Mouse (Mus musculus) v-Abl transformed pro-B cells (cell line): ENCODE results near the gene Cpeb3.

ENCODE experiments used
- in situ Hi-C, 2 experiments: fragments of 400-800 bp; cut with MboI; formaldehyde crosslinking; loops; one replicate each; pipeline ENCODE4 v1.15.1; 2025; ENCODE audit not compliant: unreplicated experiment in 2 of 2

Gene Cpeb3

GRCm38 (mm10) chr19:37207303-37208175 lies 862 bp downstream of the Cpeb3 start, which contains the start of gene March5:
TSS of gene March5 (plus strand) at chr19:37207543.
- in situ Hi-C loops, result loop anchor here (5.0 kb wide), 2 partner anchors 120 to 155 kb away; no protein-coding TSS in a partner anchor

- in situ Hi-C loops, result loop anchor here (5.0 kb wide), 2 partner anchors 119 to 154 kb away; no protein-coding TSS in a partner anchor
Measured at GRCm38 (mm10) chr19:37206641-37207302, 1.6 kb downstream of the Cpeb3 start.

DNA sequence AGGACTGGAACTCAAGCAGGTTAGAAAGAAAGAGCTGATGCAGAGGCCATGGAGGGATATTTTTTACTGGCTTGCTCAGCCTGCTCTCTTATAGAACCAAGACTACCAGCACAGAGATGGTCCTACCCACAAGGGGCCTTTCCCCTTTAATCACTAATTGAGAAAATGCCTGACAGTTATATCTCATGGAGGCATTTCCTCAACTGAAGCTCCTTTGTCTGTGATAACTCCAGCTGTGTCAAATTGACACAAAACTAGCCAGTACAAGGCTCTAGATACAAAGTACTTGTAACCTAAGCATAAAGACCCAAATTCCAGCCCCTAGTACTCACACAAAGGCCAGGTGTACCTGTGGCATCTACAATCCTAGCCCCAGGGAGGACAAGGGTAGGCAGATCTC lies 3.2 kb downstream of the Cpeb3 start:
- in situ Hi-C loops, result loop anchor here (5.0 kb wide), 2 partner anchors 118 to 153 kb away; no protein-coding TSS in a partner anchor

DNA sequence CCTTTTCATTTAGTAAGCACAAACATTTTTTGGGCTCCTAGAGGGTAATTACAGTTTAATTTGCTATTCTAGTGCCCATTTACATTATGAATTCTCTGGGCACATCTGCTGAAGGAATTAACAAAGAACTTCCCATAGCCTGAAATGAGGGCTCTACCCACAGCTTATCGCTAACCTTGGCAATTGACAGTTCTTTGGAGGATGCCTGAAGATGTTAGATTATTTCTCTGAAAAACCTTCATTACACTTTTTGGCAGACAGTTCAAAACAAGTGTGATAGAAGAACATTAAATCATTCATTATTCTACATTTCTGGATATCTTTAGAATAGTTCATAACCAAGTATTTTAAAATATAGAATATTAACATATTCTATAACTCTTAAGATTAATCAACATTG lies 5.0 kb downstream of the Cpeb3 start:
- in situ Hi-C loops, result no loop called here

DNA sequence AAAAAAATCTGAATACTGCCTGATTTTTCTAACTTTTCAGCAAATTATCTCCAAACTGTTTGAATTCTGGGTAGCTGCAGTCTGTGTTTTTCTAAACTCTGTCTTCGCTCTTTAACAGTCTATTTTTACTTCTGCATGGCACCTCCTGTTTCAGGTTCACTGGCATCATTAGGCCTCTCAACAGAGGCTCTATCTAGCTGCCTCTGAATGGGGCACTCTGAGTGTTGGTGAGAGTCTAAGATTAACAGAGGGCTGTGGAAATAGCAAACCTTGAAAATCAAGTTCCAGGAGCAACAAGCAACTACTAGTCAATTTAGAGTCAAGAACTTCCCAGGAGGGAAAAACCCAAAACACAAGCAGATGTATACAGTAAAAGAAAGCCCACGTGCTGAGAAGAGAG lies 8.5 kb downstream of the Cpeb3 start:
- in situ Hi-C loops, result no loop called here

GRCm38 (mm10) chr19:37198165-37198880 lies 10.1 kb downstream of the Cpeb3 start:
- in situ Hi-C loops, result no loop called here

DNA sequence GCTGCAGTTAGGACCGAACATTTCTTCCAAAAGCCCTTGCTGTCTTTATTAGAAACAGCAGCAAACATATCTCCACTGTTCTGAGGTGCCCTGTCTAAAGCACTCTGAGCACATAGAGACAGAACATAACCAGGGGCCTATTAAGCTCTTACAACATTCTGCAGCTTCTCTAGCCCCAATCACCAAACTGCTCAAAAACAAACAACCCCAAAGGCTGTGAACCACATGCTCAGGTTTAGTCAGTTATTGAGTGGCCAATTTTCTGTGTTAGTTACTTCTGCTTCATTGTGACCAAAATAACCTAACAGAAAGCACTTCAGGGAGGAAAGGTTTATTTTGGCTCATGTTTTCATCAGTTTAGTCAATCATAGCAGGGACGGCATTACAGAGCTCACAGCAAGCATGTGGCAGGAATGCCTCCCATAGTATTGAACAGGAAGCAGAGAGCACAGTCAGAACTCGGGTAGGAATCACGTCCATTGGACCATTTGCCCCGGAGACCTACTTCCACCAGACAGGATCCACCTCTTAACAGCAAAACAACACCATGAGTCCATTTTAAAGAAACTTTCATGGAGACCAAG lies 15.8 kb downstream of the Cpeb3 start:
- in situ Hi-C loops, result no loop called here

GRCm38 (mm10) chr19:37188366-37188948 lies 19.9 kb downstream of the Cpeb3 start:
- in situ Hi-C loops, result no loop called here

- in situ Hi-C loops, result loop anchor here in 1 of 2 experiments (5.0 kb wide), 1 partner anchor 71 kb away; no protein-coding TSS in a partner anchor
Measured at GRCm38 (mm10) chr19:37177819-37178708, 30.3 kb downstream of the Cpeb3 start.

- in situ Hi-C loops, result loop anchor here in 1 of 2 experiments (5.0 kb wide), 1 partner anchor 70 kb away; no protein-coding TSS in a partner anchor
Measured at GRCm38 (mm10) chr19:37176879-37177462, 31.4 kb downstream of the Cpeb3 start.

DNA sequence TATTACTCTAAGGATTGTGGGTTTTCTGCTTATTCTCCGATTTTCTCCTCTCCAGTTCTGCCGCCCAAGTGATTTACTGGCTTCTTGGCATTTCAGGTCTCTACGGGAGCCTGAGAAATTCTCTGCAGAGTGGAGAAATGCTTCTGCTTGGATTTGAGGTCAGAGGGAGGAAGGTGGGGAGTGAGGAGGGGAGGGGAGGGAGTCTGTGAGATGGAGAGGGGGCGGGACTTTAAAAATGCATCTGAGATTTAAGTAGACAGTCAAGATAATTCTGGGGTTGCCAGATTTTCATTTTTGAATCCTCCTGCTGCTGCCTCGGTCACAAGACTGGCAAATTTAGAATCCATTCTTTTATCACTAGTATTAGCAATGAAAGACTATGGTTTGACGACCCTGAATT lies 32.5 kb downstream of the Cpeb3 start:
- in situ Hi-C loops, result loop anchor here in 1 of 2 experiments (5.0 kb wide), 1 partner anchor 69 kb away; no protein-coding TSS in a partner anchor

- in situ Hi-C loops, result loop anchor here in 1 of 2 experiments (5.0 kb wide), 1 partner anchor 68 kb away; no protein-coding TSS in a partner anchor
Measured at GRCm38 (mm10) chr19:37175436-37175805, 33.0 kb downstream of the Cpeb3 start.

DNA sequence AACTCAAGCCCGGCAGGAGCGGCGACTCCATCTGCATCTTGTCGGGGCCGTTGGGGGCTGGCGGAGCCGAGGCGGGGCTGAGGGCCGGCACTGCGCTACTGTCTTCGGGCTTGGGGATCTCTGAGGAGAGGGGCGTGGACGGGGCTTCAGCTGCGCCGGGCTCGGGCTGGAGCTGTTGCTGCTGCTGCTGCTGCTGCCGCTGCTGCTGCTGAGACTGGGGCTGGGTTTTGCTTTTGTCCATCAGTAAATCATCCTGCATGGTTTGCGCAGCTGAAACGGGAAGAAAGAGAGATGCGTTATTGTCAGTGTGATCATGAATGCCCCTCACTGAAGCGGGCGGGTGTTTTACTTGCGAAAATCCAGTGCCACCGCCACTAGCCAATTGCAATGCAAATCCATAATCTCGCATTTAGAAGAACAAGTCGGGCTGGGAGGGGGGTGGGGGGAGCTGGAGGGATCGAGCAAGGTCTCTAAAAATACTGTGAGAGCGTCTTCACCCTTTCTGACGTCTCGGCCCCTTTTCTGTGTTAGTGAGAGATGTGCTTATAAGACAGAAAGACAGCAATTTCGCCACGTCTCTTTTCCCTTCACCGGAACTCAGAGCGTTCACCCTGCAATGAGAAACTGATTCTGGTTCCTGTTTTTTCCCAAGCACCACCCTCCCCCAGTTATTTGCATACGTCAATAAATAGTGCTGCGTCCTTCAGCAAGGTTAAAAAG lies 33.5 kb downstream of the Cpeb3 start:
- in situ Hi-C loops, result loop anchor here in 1 of 2 experiments (5.0 kb wide), 1 partner anchor 68 kb away; no protein-coding TSS in a partner anchor

- in situ Hi-C loops, result no loop called here
Measured at GRCm38 (mm10) chr19:37174116-37174715, 34.2 kb downstream of the Cpeb3 start.

GRCm38 (mm10) chr19:37173331-37174115 lies 34.9 kb downstream of the Cpeb3 start:
- in situ Hi-C loops, result no loop called here

GRCm38 (mm10) chr19:37172566-37173130 lies 35.8 kb downstream of the Cpeb3 start:
- in situ Hi-C loops, result no loop called here
